Mouse (Mus musculus): ENCODE data around the gene Pigb.

GRCm38 (mm10) chr9:72996806-72997205 lies 43.4 kb downstream of the Pigb start:
- TF ChIP-seq CTCF (IDR thresholded peaks at IDR 0.05; ENCODE audit: borderline replicate concordance, insufficient read depth, low read depth, low read length), result no peak
- no peak for TF ChIP-seq POLR2A (IDR thresholded peaks at IDR 0.05; ENCODE audit: borderline replicate concordance, insufficient read depth, low read length)

Data from cerebellum, adult 2 months (tissue).